Mouse (Mus musculus) thymus, adult 18-20 months (tissue): Measurements from ENCODE around the gene Gm21858.
"Not testable (repeated sequence)": the region's sequence is repeated elsewhere in the genome, so short reads cannot be mapped to it uniquely, and the experiment has no call there.

Experiments used
- DNase-seq, 2 experiments: peaks; one replicate each; pipeline ENCODE4 v3.0.0; 2022; ENCODE audit warnings: mixed read lengths in 2 of 2

The Gm21858 gene

GRCm38 (mm10) chrY:55731456-55731855 is at the start of gene Gm21858:
TSS of gene Gm21858 (plus strand) at chrY:55731756.
- DNase-seq: not testable (repeated sequence)
